Mouse (Mus musculus): ENCODE measurements at regions not wholly inside any gene's neighbourhood (a gene's known extent, or its start where the extent isn't known, plus 50 kb on each side); places are given as distances from the start of the nearest gene placed in this dataset.

DNA sequence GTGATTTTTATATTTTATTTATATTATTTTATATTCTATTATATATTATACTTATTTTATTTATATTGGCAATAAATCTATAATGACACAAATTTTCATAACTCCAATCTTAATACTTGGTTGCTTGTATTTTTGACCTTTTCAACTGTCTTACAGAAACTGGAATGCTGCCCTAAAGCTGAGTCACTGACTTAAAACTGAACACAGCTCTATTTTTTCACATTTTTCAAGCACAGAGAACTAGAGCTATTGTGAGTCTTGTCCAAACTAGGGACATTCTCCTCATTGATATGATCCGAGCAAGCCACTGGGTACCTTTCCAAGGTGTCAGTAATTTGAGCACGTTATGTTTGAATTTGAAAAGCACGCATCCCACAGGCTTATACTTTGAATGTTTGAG lies 589.7 kb downstream of the Tmem182 start:
- intact Hi-C loops (cut with DNase I) = no loop called here

DNA sequence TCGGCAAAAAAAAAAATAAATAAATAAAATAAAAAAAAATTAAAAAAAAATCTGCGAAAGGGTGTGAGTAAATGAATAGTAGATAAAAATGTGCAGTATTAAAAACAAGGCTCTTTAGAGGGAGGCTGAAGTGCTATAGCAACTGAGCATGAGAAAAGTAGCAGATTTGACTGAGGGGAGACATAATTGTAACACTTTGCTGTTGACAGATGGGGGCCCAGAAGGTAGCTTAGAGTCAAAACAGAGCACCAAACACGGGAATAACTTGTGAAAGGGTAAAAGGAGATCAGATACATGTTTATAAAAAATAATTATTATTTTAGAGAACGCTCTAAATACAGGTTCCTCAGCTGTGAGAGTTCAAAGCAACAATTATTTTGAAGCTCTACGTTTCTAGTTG lies 605.1 kb downstream of the Tmem182 start:
- intact Hi-C loops (cut with DNase I) = no loop called here

DNA sequence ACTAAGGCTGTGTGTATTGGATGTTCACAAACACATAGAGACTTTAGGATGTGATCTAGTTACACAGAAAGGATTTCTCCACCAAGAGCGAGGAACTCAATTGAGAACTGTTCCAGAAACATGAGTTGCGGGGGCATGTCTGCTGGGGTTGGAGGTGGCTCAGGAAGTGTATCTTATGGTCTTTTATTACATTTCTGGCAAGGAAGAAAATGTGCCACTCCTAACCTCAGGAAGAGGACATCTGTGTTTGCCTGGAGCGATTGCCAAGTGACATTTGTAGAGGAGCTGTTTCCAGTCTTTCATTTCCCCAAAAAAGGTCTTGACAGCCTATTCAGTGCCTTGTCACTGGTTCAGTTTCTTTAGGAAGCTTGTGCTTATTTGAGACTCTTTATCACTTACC lies 606.2 kb downstream of the Tmem182 start:
- intact Hi-C loops (cut with DNase I) = no loop called here

DNA sequence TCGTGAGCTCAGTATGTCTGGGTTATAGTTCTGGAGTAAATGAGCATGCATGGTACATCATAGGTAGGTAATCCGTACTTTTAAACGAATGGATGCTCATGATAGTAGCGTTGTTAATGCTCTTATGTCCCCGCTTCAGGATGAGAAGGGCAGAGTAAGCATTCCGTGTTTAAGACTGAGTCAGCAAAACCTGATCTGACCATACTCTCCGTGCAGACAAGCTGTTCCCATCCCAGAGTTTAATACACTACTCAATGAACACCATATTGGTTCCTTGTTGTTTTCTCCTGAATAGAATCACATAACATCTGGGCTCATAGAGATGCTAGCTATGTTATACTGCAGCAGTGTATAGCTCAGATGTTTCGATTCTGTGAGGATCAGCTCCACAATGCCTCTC lies 606.7 kb downstream of the Tmem182 start:
- intact Hi-C loops (cut with DNase I) = no loop called here

DNA sequence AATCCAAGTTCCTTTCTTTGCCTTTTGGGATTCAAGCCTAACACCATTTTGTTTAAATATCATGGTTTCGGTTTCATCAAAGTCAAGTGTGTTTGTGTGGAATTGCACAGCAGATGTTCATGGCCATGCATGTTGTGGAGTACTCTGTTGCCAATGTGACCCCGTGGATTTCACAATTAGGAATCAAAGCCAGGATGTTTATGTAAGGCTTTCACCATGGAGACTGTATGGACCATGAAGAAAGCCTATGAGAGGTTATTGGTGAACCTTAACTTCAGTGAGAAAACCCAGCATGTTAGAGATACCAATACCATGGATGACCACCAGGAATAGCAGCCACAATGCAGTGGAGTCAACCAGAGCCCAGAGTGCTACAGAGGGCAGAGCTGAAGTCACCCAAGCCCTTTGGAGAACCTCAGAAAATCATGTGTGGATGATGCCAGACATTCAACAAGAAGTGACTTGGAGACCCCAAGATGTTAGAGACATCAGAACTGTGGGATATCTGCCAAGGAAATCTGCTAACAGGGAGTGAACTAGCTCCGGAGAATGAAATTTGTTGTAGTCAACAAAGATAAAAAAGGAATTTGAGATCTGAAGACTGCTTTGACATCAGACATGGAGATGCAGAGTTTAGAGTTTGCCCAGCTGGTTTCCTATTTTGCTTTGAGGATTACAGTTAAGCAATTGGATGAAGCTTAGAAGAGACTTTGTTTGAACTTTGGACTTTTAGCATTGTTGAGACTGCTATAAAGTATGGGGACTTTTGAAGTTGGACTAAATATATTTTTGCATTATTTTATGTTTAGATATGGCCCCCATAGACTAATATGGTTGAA lies 615.3 kb downstream of the Tmem182 start:
- intact Hi-C loops (cut with DNase I) = no loop called here

DNA sequence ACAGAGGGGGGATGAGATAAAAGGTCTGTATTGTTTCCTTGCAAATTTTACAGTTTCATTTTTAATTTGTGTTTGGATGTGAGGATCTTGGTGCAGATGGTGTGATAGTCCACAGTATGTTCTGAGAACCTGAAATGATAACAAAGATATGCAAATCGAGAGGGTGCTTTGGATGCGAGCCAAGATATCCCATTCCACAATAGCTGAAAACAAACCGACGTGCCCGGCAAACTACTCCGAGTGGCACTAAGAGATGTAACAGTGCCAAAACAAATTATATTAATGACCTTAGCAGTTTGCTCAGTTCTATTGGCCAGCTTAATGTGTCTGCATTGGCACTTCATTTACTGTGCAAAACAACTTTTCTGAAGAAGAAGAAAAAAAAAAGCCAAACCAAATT lies 622.5 kb downstream of the Tmem182 start:
- intact Hi-C loops (cut with DNase I) = no loop called here

DNA sequence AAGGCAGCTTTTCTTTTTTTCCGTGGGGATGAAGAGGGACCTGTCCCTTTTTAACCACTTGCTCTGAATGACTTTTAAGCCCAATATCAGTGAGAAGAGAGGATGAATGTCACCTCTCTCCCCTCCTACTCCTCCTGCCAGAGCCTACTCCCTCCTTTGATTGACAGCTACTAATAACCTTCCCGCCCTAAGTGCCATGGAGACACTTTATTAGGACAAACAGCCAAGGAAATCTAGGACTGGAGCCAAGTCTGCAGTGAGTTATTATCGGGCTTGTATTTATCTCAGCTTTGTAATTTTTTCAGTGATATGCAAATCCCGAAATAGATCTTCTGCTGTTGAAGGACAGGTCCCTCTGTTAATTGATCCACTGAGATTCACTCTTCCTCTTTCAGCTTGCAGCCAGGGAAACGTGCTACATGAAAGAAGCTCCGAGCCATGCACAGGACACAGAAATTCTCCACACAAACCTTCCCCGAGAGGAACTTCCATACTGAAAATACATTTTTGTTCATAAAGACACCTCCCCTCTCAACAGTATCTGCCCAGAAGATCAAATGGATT lies 625.8 kb downstream of the Tmem182 start:
- intact Hi-C loops (cut with DNase I) = no loop called here

DNA sequence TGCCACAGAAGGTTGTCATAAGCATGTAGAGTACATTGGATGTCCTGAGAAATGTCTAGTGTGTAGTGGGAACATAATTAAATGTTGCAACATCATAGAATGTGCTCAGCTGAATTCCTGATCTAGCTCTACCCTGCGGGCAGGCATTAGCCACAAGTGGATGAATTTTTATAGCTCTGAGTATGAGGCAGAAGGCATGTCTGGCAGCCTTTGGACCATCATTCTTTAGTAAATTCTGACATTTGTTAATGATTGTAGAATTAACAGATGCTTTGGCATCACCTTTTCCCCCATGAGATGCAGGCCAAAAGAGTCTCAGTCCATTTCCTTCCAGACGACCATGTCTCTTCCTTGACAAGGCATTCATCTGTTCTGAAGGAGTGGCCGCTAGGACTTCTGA lies 630.0 kb downstream of the Tmem182 start:
- intact Hi-C loops (cut with DNase I) = no loop called here

DNA sequence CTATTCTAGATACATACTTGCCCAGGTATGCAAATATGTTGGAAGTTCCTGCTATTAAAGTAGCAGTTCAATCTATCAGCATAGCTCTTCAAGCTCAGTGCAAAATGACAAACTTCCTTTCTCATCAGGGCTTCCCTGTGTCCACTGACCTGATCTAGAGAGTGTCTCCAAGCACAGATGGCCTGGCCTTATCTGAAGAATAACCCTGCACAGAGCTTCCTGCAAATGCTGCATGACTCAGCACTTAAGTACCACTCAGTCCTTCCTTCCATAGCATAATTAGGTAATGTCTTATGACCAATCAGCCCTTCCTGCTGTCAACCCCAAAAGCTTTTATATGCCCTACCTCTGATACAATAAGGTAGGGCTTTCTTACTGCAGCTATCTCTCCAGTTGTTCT lies 644.6 kb downstream of the Tmem182 start:
- intact Hi-C loops (cut with DNase I) = no loop called here
